Mouse (Mus musculus): ENCODE results near the gene Hoxa6. TPM values are rescaled to one million over a fixed set of nuclear protein-coding genes. Genes with fewer than 3 reads are reported as not detected.

The Hoxa6 gene
- polyA plus RNA-seq, 1 experiment from 2014 or later = 34.7 TPM

- Histone ChIP-seq H3K9ac (peak overlapping the region; percentile 100), H3K4me3 (peak overlapping the region; percentile 41), H3K27me3 (replicated peaks) (no peaks in the 10 kb centered on the region), H3K36me3 (peaks cover 35% of the 10 kb centered on the region), H3K4me2 (replicated peaks) (peak overlapping the region; percentile 99), H3K9me3 (no peaks in the 10 kb centered on the region), H3K27ac (peak overlapping the region; percentile 80), H3K4me1 (peaks cover 82% of the 10 kb centered on the region)
- ATAC-seq (ENCODE audit: low FRiP score, low read depth) = no peak
- 3% methylated on average over 30 of the region's 30 CpGs for WGBS
Measured at GRCm38 (mm10) chr6:52200073-52200750, 8.3 kb downstream of the Hoxa6 start.

GRCm38 (mm10) chr6:52197271-52197670, 11.3 kb downstream of the Hoxa6 start:
- ATAC-seq (ENCODE audit: low FRiP score, low read depth) = peak; percentile 58; the same call in 1 of the 2 replicates
- no peaks in the 10 kb centered on the region for H3K9me3 ChIP-seq
- H3K27ac ChIP-seq = peak overlapping the region; percentile 87
- no peaks in the 10 kb centered on the region for H3K27me3 ChIP-seq (replicated peaks)
- under 1% methylated on average over 10 of the region's 10 CpGs for WGBS
- H3K36me3 ChIP-seq = peaks cover 12% of the 10 kb centered on the region
- peak overlapping the region; percentile 100 for H3K9ac ChIP-seq
- peaks cover 89% of the 10 kb centered on the region for H3K4me1 ChIP-seq
- peak overlapping the region; percentile 99 for H3K4me2 ChIP-seq (replicated peaks)
- peak overlapping the region; percentile 29; the same call in 1 of the 2 replicates for H3K4me3 ChIP-seq

- H3K36me3 ChIP-seq = peaks cover 12% of the 10 kb centered on the region
- H3K4me3 ChIP-seq = peak overlapping the region; percentile 29; the same call in 1 of the 2 replicates
- H3K9me3 ChIP-seq = no peaks in the 10 kb centered on the region
- H3K27ac ChIP-seq = peak overlapping the region; percentile 87
- peaks cover 89% of the 10 kb centered on the region for H3K4me1 ChIP-seq
- no peaks in the 10 kb centered on the region for H3K27me3 ChIP-seq (replicated peaks)
- H3K9ac ChIP-seq = peak overlapping the region; percentile 100
- no peak for ATAC-seq (ENCODE audit: low FRiP score, low read depth)
- 4% methylated on average over 9 of the region's 9 CpGs for WGBS
- H3K4me2 ChIP-seq (replicated peaks) = peak overlapping the region; percentile 99
Measured at GRCm38 (mm10) chr6:52196811-52197210, 11.7 kb downstream of the Hoxa6 start.

GRCm38 (mm10) chr6:52194690-52195089, 13.8 kb downstream of the Hoxa6 start:
- Histone ChIP-seq H3K9me3 (no peaks in the 10 kb centered on the region), H3K4me2 (replicated peaks) (peak overlapping the region; percentile 99), H3K4me3 (peak overlapping the region; percentile 7; the same call in 1 of the 2 replicates), H3K27ac (peak overlapping the region; percentile 88), H3K4me1 (peaks cover 86% of the 10 kb centered on the region), H3K36me3 (peaks cover 4% of the 10 kb centered on the region), H3K27me3 (replicated peaks) (no peaks in the 10 kb centered on the region), H3K9ac (peak overlapping the region; percentile 100)
- WGBS = 3% methylated on average over 10 of the region's 10 CpGs
- ATAC-seq (ENCODE audit: low FRiP score, low read depth) = no peak

- Histone ChIP-seq H3K36me3 (peaks cover 13% of the 10 kb centered on the region), H3K27ac (peak overlapping the region; percentile 97), H3K9ac (peak overlapping the region; percentile 100), H3K4me3 (peak overlapping the region; percentile 76), H3K4me1 (peaks cover 90% of the 10 kb centered on the region), H3K4me2 (replicated peaks) (peak overlapping the region; percentile 99), H3K27me3 (replicated peaks) (no peaks in the 10 kb centered on the region), H3K9me3 (no peaks in the 10 kb centered on the region)
- ATAC-seq (ENCODE audit: low FRiP score, low read depth) = peak; percentile 60
- under 1% methylated on average over 45 of the region's 55 CpGs for WGBS
Measured at GRCm38 (mm10) chr6:52191860-52192550, 16.5 kb downstream of the Hoxa6 start.

- H3K27ac ChIP-seq = peak within 1 kb of the TSS; percentile 100
- peak; percentile 84 for ATAC-seq (ENCODE audit: low FRiP score, low read depth)
- H3K4me2 ChIP-seq (replicated peaks) = peak within 1 kb of the TSS; percentile 99
- peak within 1 kb of the TSS; percentile 100 for H3K9ac ChIP-seq
- H3K9me3 ChIP-seq = no peaks in the 10 kb centered on the region
- H3K36me3 ChIP-seq = peaks cover 13% of the 10 kb centered on the region
- peaks cover 90% of the 10 kb centered on the region for H3K4me1 ChIP-seq
- H3K4me3 ChIP-seq = peak within 1 kb of the TSS; percentile 76
- H3K27me3 ChIP-seq (replicated peaks) = no peaks in the 10 kb centered on the region
- under 1% methylated on average over 77 of the region's 102 CpGs for WGBS
Measured at GRCm38 (mm10) chr6:52190906-52191810, 17.4 kb downstream of the Hoxa6 start, which contains the start of gene Hoxa4. TSS of gene Hoxa4 (minus strand) at chr6:52191753.

GRCm38 (mm10) chr6:52190410-52190809, 18.1 kb downstream of the Hoxa6 start:
- WGBS = under 1% methylated on average over 23 of the region's 23 CpGs
- Histone ChIP-seq H3K27ac (peak overlapping the region; percentile 100), H3K4me1 (peaks cover 91% of the 10 kb centered on the region)

GRCm38 (mm10) chr6:52189909-52190308, 18.6 kb downstream of the Hoxa6 start:
- peaks cover 93% of the 10 kb centered on the region for H3K4me1 ChIP-seq
- peak overlapping the region; percentile 99 for H3K4me2 ChIP-seq (replicated peaks)
- WGBS = 7% methylated on average over 8 of the region's 8 CpGs
- no peaks in the 10 kb centered on the region for H3K27me3 ChIP-seq (replicated peaks)
- H3K9me3 ChIP-seq = no peaks in the 10 kb centered on the region
- H3K9ac ChIP-seq = peak overlapping the region; percentile 100
- ATAC-seq (ENCODE audit: low FRiP score, low read depth) = no peak
- H3K27ac ChIP-seq = peak overlapping the region; percentile 100
- H3K4me3 ChIP-seq = peak overlapping the region; percentile 76
- H3K36me3 ChIP-seq = peaks cover 13% of the 10 kb centered on the region

More at GRCm38 (mm10) chr6:52190410-52190809, 18.1 kb downstream of the Hoxa6 start:
- ATAC-seq (ENCODE audit: low FRiP score, low read depth) = 0 out of 2 replicates have a peak, but pooled peaks have one; percentile 8
- H3K9me3 ChIP-seq = no peaks in the 10 kb centered on the region
- H3K27me3 ChIP-seq (replicated peaks) = no peaks in the 10 kb centered on the region
- peak overlapping the region; percentile 100 for H3K9ac ChIP-seq
- peak overlapping the region; percentile 76 for H3K4me3 ChIP-seq
- H3K4me2 ChIP-seq (replicated peaks) = peak overlapping the region; percentile 99
- peaks cover 13% of the 10 kb centered on the region for H3K36me3 ChIP-seq

- ATAC-seq (ENCODE audit: low FRiP score, low read depth) = no peak
- H3K4me1 ChIP-seq = peaks cover 93% of the 10 kb centered on the region
- H3K27ac ChIP-seq = peak overlapping the region; percentile 100
Measured at GRCm38 (mm10) chr6:52189172-52189591, 19.3 kb downstream of the Hoxa6 start.

GRCm38 (mm10) chr6:52186500-52186899, 22.0 kb downstream of the Hoxa6 start:
- Histone ChIP-seq H3K27me3 (replicated peaks) (no peaks in the 10 kb centered on the region), H3K4me3 (no peak overlapping the region), H3K36me3 (peaks cover 20% of the 10 kb centered on the region), H3K4me1 (peaks cover 98% of the 10 kb centered on the region), H3K9ac (no peak overlapping the region), H3K27ac (peak overlapping the region; percentile 68), H3K9me3 (no peaks in the 10 kb centered on the region), H3K4me2 (replicated peaks) (peak overlapping the region; percentile 99)
- 27% methylated on average over 1 of the region's 1 CpGs for WGBS
- ATAC-seq (ENCODE audit: low FRiP score, low read depth) = no peak

More at GRCm38 (mm10) chr6:52189172-52189591, 19.3 kb downstream of the Hoxa6 start:
- H3K36me3 ChIP-seq = peaks cover 13% of the 10 kb centered on the region
- no peaks in the 10 kb centered on the region for H3K27me3 ChIP-seq (replicated peaks)
- no peaks in the 10 kb centered on the region for H3K9me3 ChIP-seq
- H3K4me2 ChIP-seq (replicated peaks) = peak overlapping the region; percentile 99
- H3K9ac ChIP-seq = peak overlapping the region; percentile 100
- 15% methylated on average over 5 of the region's 5 CpGs for WGBS
- peak overlapping the region; percentile 76 for H3K4me3 ChIP-seq

- Histone ChIP-seq H3K4me2 (replicated peaks) (peak overlapping the region; percentile 99), H3K4me3 (peak overlapping the region; percentile 13; the same call in 1 of the 2 replicates), H3K27me3 (replicated peaks) (no peaks in the 10 kb centered on the region), H3K9me3 (no peaks in the 10 kb centered on the region), H3K4me1 (peaks cover 99% of the 10 kb centered on the region), H3K27ac (peak overlapping the region; percentile 77), H3K9ac (peak overlapping the region; percentile 39), H3K36me3 (peaks cover 27% of the 10 kb centered on the region)
- WGBS = 11% methylated on average over 3 of the region's 3 CpGs
- ATAC-seq (ENCODE audit: low FRiP score, low read depth) = no peak
Measured at GRCm38 (mm10) chr6:52185834-52186233, 22.7 kb downstream of the Hoxa6 start.
